Mouse (Mus musculus) CD4-positive, CD25-positive, alpha-beta regulatory T cell (primary cell): ENCODE data around the gene Kctd12b. TPM values are rescaled to one million over a fixed set of nuclear protein-coding genes. Genes with fewer than 3 reads are reported as not detected.

Source experiments
- polyA plus RNA-seq: library from polyadenylated mRNA; unstranded; fragments of 100-300 nt; shearing (Covaris generic); gene quantifications from one replicate; pipeline ENCODE4 v1.2.1, GENCODE M21; 2017

Kctd12b gene
- 1.5 TPM for polyA plus RNA-seq

DNA sequence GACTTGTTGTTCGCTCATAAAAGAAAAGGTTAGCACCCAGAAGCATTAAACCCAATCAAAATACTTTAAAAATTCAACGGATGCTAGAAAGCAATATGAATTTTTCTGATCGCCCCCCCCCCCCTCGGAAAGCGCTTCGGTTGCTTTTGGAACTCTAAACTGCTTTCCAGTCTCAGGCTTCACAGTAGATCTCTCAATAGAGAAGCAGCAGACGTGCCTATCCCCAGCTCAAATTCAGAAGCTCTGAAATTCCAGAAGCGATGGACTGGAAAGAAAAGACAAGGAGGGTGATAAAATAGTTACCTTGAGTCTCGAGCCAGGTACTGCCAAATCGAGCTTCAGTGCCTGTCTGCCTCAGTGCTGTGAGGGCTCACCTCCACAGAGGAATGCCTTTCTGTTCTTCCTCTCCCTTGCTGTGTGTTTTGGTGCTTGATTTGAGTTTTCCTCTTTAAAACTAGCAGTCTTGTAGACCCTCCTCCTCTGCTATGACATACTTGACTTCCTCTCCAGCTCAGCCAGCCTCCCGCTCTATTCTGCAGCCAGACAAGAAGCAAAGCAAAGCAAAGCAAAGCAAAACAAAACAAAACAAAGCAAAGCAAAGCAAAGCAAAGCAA, at the start of gene Kctd12b:
Gene Kctd12b, minus strand, starts transcription at position 610 of the 614 bp plus-strand sequence.

DNA sequence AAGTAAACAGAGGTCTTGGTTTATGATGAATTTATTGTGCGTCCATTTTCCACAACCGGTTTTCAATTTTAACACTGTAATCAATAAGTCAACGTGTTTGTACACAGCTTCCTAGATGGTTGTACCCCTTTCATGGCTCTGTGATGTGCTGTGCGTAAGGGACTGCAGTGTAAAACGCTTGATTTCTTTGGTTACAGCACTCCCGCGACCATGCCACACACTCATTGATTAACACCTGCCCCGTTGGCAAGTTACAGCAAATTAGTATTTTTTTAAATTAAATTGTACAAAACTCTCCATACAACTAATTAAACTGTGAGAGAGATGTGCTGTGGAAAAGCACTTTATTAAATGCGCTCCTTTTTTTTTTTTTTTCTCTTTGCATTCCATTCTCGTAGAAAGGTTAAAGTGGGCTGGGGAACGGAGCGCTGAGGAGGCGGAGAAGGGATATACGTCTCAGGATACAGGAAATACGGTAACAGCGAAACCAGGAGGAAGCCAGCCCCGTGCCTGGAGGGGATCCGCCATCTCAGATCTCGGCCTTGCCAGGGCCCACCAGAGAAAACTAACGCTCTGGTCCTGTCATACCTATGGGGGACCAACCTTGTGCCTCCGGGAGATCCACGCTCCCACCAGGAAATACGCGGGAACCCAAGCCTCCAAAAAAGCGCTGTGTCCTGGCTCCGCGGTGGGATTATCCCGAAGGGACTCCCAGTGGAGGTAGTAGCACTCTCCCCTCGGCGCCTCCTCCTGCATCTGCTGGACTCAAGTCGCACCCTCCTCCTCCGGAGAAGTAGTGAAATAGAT, 27.1 kb upstream of the Kctd12b start, which contains the start of gene Nbdy:
Gene Nbdy, plus strand, starts transcription at position 481 of the 807 bp plus-strand sequence.

Other genes with a start within 250 kb of the Kctd12b start
- gene Ubqln2, start 198.2 kb downstream of the Kctd12b start, polyA plus RNA-seq: 8.3 TPM
- not detected for gene Cypt3, start 137.8 kb downstream of the Kctd12b start, polyA plus RNA-seq
- gene Nbdy, start 27.2 kb upstream of the Kctd12b start, polyA plus RNA-seq: 58.2 TPM
- gene Spin2c, start 135.8 kb upstream of the Kctd12b start, polyA plus RNA-seq: 21.3 TPM